Mouse (Mus musculus) ES-Bruce4 (cell line): ENCODE results near the gene Armc8.

ENCODE experiments used
- CTCF ChIP-seq: IDR thresholded peaks from one replicate; pipeline ENCODE4 v1.8.1; 2011; ENCODE audit warnings: low read depth, low read length
- EP300 ChIP-seq: IDR thresholded peaks from 2 replicates; pipeline ENCODE4 v1.6.1; 2011; ENCODE audit warnings: low read depth, low read length; ENCODE audit not compliant: insufficient read depth
- POLR2A ChIP-seq: IDR thresholded peaks from one replicate; pipeline ENCODE4 v1.8.1; 2011; ENCODE audit warnings: low read length; ENCODE audit not compliant: insufficient read depth

- TF ChIP-seq CTCF (peak; percentile 69), POLR2A (no peak), EP300 (no peak)
Observed at GRCm38 (mm10) chr9:99444590-99445178, 124.0 kb downstream of the Armc8 start.
